Mouse (Mus musculus) cerebellum, adult 18-20 months (tissue): ENCODE data around the gene Lta.

Experiments used
- DNase-seq, 2 experiments: peaks; one replicate each; pipeline ENCODE4 v3.0.0; 2021

Lta gene

GRCm38 (mm10) chr17:35155451-35155850 lies 49.7 kb downstream of the Lta start:
- no peak for DNase-seq

GRCm38 (mm10) chr17:35154616-35155015 lies 50.5 kb downstream of the Lta start:
- DNase-seq: no peak

DNA sequence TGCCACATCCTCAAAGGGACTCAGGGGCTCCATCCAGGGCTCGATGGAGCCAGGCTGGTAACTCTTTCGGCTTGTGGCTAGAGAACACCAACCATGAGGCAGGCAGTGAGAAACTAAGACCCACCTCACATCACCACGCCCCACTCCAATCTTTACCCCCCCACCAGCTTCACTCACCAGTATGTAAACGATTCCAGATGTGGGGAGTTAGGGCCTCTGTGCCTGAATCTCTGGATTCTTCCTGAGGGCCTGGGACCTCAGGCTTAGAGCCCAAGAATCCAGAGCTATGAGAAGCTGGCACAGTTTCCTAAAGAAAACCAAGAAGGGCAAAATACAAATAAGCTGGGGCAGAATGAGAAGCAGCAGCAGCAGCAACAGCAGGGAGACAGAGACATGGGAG lies 51.2 kb downstream of the Lta start:
- DNase-seq: no peak
